ENCODE assay signal across 8 mouse cellular contexts in the genomic region with DNA sequence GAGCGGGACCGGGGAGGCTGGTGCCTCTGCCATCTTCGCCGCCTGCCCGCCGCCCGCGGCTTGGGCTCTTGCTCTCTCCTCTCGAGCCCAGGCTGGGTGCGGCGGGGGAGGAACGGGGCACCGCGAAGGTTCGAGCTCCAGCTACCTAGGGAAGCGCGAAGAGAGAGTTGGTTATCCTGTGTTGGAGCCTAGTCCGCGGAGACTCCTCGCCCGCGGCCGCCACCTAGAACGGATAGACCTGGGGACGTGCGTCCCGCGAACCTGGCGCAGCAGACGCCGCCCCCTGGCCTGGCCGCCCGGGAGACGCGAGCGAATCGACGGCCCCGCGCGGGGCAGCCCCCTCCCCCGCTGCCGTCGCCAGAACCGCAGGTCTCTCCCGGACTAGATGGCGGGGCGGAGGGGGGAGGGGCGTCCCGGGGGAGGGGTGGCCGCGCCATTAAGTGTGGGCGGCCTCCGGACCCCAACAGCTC. TPM values are rescaled to one million over a fixed set of nuclear protein-coding genes. Genes with fewer than 3 reads are reported as not detected.
DNase-seq lines count a peak whose midpoint lies in the region; ATAC-seq and TF ChIP-seq lines count a peak whose summit lies in the region.

No protein-coding gene starts in this region.

- TF ChIP-seq POLR2A in lung, adult 2 months (IDR thresholded peaks at IDR 0.05; ENCODE audit: borderline replicate concordance, extremely low read depth, low read depth, low read length): no peak; the same call in 1 of the 2 replicates

- H3K4me2 ChIP-seq in heart, embryonic 14.5 days (ENCODE audit: low read length): peak overlapping the region; percentile 99

- H3K4me1 ChIP-seq in megakaryocyte, embryonic 14.5 days: peaks cover 57% of the 10 kb centered on the region
- peaks cover 23 to 40% of the 10 kb centered on the region in 2 experiments for H3K4me1 ChIP-seq in heart, embryonic 14.5 days (ENCODE audit: control insufficient read depth in 2 of 2, insufficient read depth in 2 of 2, low read length in 2 of 2)
- H3K4me1 ChIP-seq in lung, adult 2 months (ENCODE audit: control insufficient read depth, insufficient read depth, low read length): peaks cover 26% of the 10 kb centered on the region

- ATAC-seq in megakaryocyte, adult 5-6 weeks (ENCODE audit: poor library complexity, severe bottlenecking): no peak
- no peak for ATAC-seq in heart, embryonic 14.5 days (ENCODE audit: insufficient number of reproducible peaks, insufficient read depth, low FRiP score, low read depth)

- no peak for TF ChIP-seq CTCF in lung, adult 2 months (IDR thresholded peaks at IDR 0.05; ENCODE audit: insufficient read depth, low read length)

- peak; percentile 56 for DNase-seq in embryo, embryonic 10.5 days (ENCODE audit: low spot score)
- peak; percentile 52 to 82 for DNase-seq in kidney, postnatal 25 days
- DNase-seq in lung, adult 2 months: peak; percentile 68
- DNase-seq in ovary, postnatal 36 days (ENCODE audit: low spot score): peak; percentile 65
- DNase-seq in urinary bladder, adult 2 months (ENCODE audit: low spot score): peak; percentile 64

- H3K4me3 ChIP-seq in megakaryocyte, embryonic 14.5 days (replicated peaks): peak overlapping the region; percentile 98
- peak overlapping the region; percentile 81 to 90 for H3K4me3 ChIP-seq in heart, embryonic 14.5 days (ENCODE audit: control insufficient read depth in 1 of 2, insufficient read depth in 1 of 2, low read depth in 1 of 2, low read length in 2 of 2)
- H3K4me3 ChIP-seq in lung, adult 2 months (replicated peaks; ENCODE audit: extremely low read depth, low read depth, low read length): peak overlapping the region; percentile 73

- peak overlapping the region; percentile 92 for H3K9ac ChIP-seq in heart, embryonic 14.5 days (ENCODE audit: low read length)

- no peaks in the 10 kb centered on the region for H3K27me3 ChIP-seq in megakaryocyte, embryonic 14.5 days (replicated peaks)
- no peaks in the 10 kb centered on the region for H3K27me3 ChIP-seq in heart, embryonic 14.5 days (ENCODE audit: control insufficient read depth, insufficient read depth, low read length)

- H3K36me3 ChIP-seq in megakaryocyte, embryonic 14.5 days (replicated peaks; ENCODE audit: low read length): peaks cover 44% of the 10 kb centered on the region
- no peaks in the 10 kb centered on the region; the same call in 1 of the 2 replicates for H3K36me3 ChIP-seq in heart, embryonic 14.5 days (ENCODE audit: control insufficient read depth, insufficient read depth, low read length)

- under 1% methylated on average over 49 of the region's 54 CpGs for WGBS in heart, embryonic 14.5 days
- WGBS in lung, adult 2 months: under 1% methylated on average over 52 of the region's 54 CpGs

- no peaks in the 10 kb centered on the region for H3K9me3 ChIP-seq in megakaryocyte, embryonic 14.5 days
- no peaks in the 10 kb centered on the region for H3K9me3 ChIP-seq in heart, embryonic 14.5 days (ENCODE audit: control insufficient read depth, low read length)

- H3K27ac ChIP-seq in heart, embryonic 14.5 days (replicated peaks in 1 of 2; ENCODE audit: control insufficient read depth in 1 of 2, insufficient read depth in 1 of 2, low read depth in 2 of 2, low read length in 2 of 2): peak overlapping the region in 1 of 2 experiments; percentile 97; a peak in 2 of 4 replicates

RNA-seq across cellular contexts. Expression of gene Foxo3, which starts 1.1 kb away (rescaled TPM):
- 14.8 and 55.2 TPM in 2 replicates for polyA plus RNA-seq in megakaryocyte, embryonic 14.5 days (2012; ENCODE audit: insufficient read depth, low replicate concordance)
- 25.3 and 25.7 TPM in 2 replicates for total RNA-seq in megakaryocyte, adult 5-6 weeks (2015)
- total RNA-seq in megakaryocyte, adult 5-6 weeks (2017): 24.9 and 27.4 TPM in 2 replicates
- polyA plus RNA-seq in heart, embryonic 14.5 days (2014; fragmentation: Nextera tagmentation; extraction: Ambion mirVana): 6.3 and 7.1 TPM in 2 replicates
- 49.3 and 79.9 TPM in 2 replicates for polyA plus RNA-seq in lung, adult 2 months (2012; rRNA removed)
- 14.9 and 23.9 TPM in 2 replicates for polyA plus RNA-seq in urinary bladder, adult 2 months (2012; rRNA removed)
